Mouse (Mus musculus): Measurements from ENCODE around the gene E330009J07Rik.

E330009J07Rik gene

GRCm38 (mm10) chr6:40429521-40429931 is 6.4 kb downstream of the E330009J07Rik start:
- no peak for DNase-seq (ENCODE audit: low read depth, low spot score)

- DNase-seq (ENCODE audit: low read depth, low spot score), result no peak
Measured at GRCm38 (mm10) chr6:40428696-40429095, 7.2 kb downstream of the E330009J07Rik start.

GRCm38 (mm10) chr6:40427441-40427840 is 8.5 kb downstream of the E330009J07Rik start:
- DNase-seq (ENCODE audit: low read depth, low spot score), result no peak

- peak; percentile 25 for DNase-seq (ENCODE audit: low read depth, low spot score)
Measured at GRCm38 (mm10) chr6:40423774-40424173, 12.2 kb downstream of the E330009J07Rik start.

GRCm38 (mm10) chr6:40423013-40423412 is 12.9 kb downstream of the E330009J07Rik start:
- DNase-seq (ENCODE audit: low read depth, low spot score), result no peak

GRCm38 (mm10) chr6:40421099-40421498 is 14.8 kb downstream of the E330009J07Rik start:
- no peak for DNase-seq (ENCODE audit: low read depth, low spot score)

GRCm38 (mm10) chr6:40418386-40418785 is 17.5 kb downstream of the E330009J07Rik start:
- DNase-seq (ENCODE audit: low read depth, low spot score), result no peak

GRCm38 (mm10) chr6:40415799-40416198 is 20.1 kb downstream of the E330009J07Rik start:
- DNase-seq (ENCODE audit: low read depth, low spot score), result no peak

- DNase-seq (ENCODE audit: low read depth, low spot score), result no peak
Measured at GRCm38 (mm10) chr6:40413565-40413964, 22.4 kb downstream of the E330009J07Rik start.

- DNase-seq (ENCODE audit: low read depth, low spot score), result no peak
Measured at GRCm38 (mm10) chr6:40413046-40413445, 22.9 kb downstream of the E330009J07Rik start.

GRCm38 (mm10) chr6:40411085-40411484 is 24.9 kb downstream of the E330009J07Rik start:
- no peak for DNase-seq (ENCODE audit: low read depth, low spot score)

GRCm38 (mm10) chr6:40403640-40404285 is 32.2 kb downstream of the E330009J07Rik start:
- no peak for DNase-seq (ENCODE audit: low read depth, low spot score)

- DNase-seq (ENCODE audit: low read depth, low spot score), result no peak
Measured at GRCm38 (mm10) chr6:40402031-40402430, 33.9 kb downstream of the E330009J07Rik start.

GRCm38 (mm10) chr6:40393213-40393612 is 42.7 kb downstream of the E330009J07Rik start:
- peak; percentile 63 for DNase-seq (ENCODE audit: low read depth, low spot score)

GRCm38 (mm10) chr6:40390975-40391374 is 45.0 kb downstream of the E330009J07Rik start:
- DNase-seq (ENCODE audit: low read depth, low spot score), result no peak

GRCm38 (mm10) chr6:40388660-40389059 is 47.3 kb downstream of the E330009J07Rik start:
- DNase-seq (ENCODE audit: low read depth, low spot score), result no peak

- no peak for DNase-seq (ENCODE audit: low read depth, low spot score)
Measured at GRCm38 (mm10) chr6:40385682-40386081, 50.3 kb downstream of the E330009J07Rik start.

GRCm38 (mm10) chr6:40381908-40382307 is 54.0 kb downstream of the E330009J07Rik start:
- DNase-seq (ENCODE audit: low read depth, low spot score), result no peak

GRCm38 (mm10) chr6:40380181-40380580 is 55.8 kb downstream of the E330009J07Rik start:
- DNase-seq (ENCODE audit: low read depth, low spot score), result no peak

- DNase-seq (ENCODE audit: low read depth, low spot score), result no peak
Measured at GRCm38 (mm10) chr6:40371031-40371430, 64.9 kb downstream of the E330009J07Rik start.

- DNase-seq (ENCODE audit: low read depth, low spot score), result no peak
Measured at GRCm38 (mm10) chr6:40353360-40353759, 82.6 kb downstream of the E330009J07Rik start.
